Mouse (Mus musculus) testis, postnatal 14 days (tissue): ENCODE results near the gene Cttnbp2nl.

ENCODE experiments used
- DNase-seq: peaks from one replicate; pipeline ENCODE4 v3.0.0; 2021; ENCODE audit warnings: low spot score

Gene Cttnbp2nl

DNA sequence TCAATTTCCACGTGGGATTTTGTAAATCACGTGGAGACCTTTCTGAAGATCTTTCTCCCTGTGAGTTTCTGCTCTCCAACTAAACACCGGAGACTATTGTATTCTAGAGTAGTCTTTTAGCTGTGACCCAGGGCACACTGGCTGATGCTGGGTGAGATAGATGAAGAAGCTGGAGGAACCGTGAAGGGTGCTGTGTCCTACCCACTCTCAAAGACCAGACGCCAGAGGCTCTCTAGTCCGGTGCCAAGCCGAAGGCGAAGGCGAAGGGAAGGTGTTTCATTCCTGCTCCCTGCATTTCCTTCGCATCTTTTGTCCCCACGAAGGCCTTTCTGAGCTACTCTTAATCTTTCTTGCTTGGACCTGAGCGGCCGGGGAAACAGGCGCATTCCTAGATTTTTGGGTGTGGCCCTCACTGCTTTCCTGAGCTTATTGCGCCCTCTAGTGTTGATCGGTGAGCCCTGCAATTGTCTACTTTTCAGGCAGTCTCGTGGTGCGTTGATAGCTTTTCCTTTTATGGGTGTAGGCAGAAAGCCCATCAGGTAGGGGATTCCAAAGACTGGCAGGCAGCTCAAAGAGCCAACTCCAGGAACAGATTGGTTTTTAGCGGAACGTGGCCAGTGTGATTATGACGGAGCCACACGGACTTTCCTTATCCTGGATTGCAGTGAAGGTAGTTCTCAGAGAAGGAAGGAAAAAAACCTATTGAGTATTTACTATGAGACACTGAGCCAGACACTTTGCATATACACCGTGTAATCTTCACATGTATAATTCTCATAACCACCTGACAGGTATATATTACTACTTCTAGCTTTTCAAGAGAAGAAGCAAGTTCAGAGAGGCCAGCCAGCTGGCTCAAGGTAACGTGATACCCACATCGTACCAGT is 5.9 kb upstream of the Cttnbp2nl start:
- DNase-seq = peak; percentile 81

GRCm38 (mm10) chr3:105055666-105056065 is 2.7 kb upstream of the Cttnbp2nl start:
- DNase-seq = no peak

DNA sequence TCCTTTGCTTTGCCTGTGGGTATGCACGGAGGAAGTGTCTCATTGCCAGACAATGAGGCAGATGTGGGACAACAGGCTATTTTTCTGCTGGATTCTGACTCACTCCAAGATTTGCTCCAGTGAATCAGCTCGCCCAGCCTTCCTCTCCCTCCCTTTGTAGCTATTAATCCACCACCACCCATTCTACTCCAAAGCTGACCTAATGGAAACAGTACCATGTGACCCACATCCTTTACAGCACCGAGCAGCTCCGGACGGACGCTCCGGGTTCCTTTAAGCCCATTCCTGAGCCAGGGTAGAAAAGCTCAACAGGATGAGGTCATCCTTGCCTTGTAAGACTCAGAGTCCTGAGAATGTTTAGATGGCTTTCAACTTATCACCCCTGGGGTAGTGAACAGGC is 2.0 kb upstream of the Cttnbp2nl start:
- no peak for DNase-seq

GRCm38 (mm10) chr3:105053698-105054001 is 704 bp upstream of the Cttnbp2nl start:
- no peak for DNase-seq

DNA sequence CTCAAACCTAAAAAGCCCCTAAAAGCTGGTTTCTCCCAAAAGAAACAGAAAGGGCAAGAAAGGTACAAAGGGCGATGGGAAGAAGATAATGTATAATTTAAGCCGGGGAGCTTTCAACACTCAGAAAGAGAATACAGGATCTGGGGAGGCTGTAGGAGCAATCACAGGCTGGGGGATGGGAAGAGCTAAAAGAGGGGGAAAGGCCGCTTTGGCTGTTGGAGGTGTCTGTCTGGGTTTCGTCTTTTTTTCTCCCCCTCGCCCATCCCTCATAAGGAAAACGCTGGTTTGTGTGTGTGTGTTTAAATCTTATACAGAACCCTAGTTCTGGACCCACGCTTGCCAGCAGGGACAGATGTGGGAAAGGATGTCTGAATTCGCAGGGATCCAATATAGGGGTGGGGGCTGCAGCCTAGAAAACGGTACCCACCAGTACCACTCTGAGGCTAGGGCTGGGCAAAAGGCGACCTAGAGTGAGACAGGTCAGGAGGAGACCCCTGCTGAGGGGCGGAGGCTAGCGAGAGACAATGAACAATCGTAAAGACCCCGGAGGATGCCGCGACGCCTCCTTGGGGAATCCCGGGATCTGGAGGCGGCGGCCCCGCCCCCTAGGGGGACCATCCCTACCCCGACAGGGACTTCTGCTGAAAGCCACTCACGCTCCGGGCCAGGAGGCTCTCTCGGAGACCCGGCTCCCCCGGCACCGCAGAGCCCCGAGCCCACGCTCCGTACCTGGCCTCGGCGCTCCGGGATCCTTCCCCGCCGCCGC is 592 bp downstream of the Cttnbp2nl start:
- no peak for DNase-seq

- no peak for DNase-seq
These were observed 1.8 kb downstream of the Cttnbp2nl start for GRCm38 (mm10) chr3:105051103-105051502.

GRCm38 (mm10) chr3:105049848-105050247 is 3.1 kb downstream of the Cttnbp2nl start:
- no peak for DNase-seq

DNA sequence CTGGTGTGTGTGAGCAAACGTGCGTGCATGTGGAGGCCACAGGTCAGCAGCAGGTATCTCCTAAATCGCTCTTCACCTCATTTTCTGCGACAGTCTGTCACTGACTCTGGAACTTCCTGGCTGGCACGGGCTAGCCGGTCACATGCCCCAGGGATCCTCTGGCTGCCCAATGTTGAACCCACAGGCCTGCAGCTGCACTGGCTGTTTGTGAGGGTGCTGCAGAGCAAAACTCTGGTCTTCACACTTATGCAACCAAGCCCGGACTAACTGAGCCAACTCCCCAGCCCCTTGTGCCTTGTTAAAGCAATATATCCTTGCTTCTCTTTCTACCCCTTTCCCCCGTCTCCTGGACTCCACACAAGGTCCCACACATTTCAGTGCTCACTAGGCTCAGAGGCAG is 5.3 kb downstream of the Cttnbp2nl start:
- DNase-seq = no peak

- DNase-seq = no peak
These were observed 6.1 kb downstream of the Cttnbp2nl start for GRCm38 (mm10) chr3:105046870-105047269.

DNA sequence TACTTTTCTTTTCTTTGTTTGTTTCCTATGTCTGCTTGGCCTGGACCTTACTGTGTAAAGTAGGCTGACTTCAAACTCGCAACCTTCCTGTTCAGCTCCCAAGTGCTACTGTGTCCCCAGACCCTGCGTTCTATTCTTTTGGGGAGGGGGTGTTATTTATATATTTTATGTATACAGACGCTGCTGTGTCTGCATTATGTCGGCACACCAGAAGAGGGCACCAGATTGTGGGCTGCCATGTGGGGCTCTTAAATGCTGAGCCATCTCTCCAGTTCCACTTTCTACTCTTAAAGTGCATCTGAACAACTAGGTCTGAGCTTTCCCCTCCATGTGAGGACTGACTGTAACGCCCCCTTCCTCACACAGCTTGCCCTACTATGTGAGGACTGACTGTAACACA is 9.2 kb downstream of the Cttnbp2nl start:
- no peak for DNase-seq

DNA sequence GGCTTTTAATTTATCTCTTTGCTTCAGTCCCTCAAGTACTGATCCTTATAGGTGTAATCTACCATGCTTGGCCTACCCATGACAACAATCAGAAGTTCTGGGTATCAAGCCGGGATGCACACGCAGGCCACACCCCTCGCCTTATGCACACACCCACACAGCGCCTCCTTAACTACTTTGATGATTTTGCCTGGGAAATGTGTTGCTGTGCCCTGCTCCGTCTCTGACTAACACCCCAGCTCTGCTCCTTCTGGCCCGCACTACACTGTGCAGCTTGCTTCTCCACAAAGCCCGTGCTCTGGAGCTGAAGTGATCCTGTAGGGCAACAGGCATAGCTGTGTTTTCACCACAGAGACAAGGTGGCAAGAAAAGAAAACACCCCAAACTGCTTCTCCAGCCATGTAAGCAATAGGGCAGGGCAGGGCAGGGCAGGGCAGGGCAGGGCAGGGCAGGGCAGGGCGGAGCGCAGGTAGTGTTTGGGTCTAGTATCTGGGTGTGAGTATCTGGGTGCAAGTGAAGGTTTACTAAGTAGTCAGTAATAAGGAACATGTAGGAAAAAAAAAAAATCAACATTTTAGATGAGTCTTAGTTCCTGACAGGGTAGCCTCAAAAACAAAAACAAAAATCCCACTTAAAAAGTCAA is 11.8 kb downstream of the Cttnbp2nl start:
- no peak for DNase-seq

- no peak for DNase-seq
These were observed 12.9 kb downstream of the Cttnbp2nl start for GRCm38 (mm10) chr3:105040002-105040401.

- DNase-seq = no peak
These were observed 15.6 kb downstream of the Cttnbp2nl start for GRCm38 (mm10) chr3:105037240-105037770.

DNA sequence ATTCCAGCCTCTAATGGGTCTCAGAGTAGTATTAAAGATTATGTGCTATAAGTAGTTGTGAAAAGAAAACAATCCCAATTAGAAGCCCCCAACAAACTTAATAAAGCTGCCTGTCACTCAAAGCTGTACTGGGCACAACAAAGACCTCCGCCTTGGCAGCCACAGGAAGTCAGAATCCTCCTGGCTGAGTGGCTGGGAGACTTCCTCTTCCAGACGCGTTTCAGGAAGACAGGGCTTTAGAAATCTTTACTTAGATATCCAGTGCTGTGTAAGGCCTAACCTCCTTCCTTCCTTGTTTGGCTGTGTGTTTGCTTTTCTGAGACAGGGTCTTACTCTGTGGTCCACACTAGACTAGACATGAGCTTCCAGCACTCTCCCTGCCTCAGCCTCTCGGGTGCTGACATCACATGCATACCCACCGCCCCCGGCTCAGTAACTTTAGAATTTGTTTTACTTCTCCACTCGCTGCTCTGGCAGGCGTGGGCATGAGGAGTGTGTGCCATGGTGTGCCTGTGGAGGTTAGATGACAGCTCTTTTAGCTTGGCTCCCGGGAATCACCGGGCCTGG is 16.6 kb downstream of the Cttnbp2nl start:
- DNase-seq = no peak

DNA sequence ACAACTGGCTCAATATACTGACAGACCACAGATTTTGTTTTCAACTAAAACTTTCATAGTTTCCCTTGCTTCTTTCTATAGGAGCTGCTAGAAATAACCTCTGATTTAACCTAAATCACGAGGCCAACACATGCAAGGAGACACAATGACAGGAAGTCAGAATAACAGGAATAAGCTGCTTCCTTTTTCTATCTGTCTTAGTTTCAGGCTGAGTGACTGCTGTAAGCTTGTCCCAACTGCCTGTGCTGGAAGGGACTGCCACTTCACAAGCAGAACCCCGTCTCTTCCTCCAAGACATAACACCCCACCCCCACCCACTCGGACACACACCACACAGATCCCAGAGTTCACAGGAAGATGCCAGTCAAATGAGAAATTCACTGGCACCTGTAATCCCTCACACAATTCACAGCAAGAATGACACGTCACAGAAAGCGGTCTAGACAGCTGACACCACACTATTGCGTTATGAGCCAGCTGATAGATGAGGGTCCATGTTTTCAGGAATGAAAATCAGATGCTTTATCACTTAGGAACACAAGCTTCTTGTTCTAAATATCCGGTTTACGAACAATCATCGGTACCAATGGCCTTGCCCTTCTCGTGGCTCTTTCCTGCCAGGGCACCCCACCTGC is 29.5 kb downstream of the Cttnbp2nl start:
- DNase-seq = no peak

DNA sequence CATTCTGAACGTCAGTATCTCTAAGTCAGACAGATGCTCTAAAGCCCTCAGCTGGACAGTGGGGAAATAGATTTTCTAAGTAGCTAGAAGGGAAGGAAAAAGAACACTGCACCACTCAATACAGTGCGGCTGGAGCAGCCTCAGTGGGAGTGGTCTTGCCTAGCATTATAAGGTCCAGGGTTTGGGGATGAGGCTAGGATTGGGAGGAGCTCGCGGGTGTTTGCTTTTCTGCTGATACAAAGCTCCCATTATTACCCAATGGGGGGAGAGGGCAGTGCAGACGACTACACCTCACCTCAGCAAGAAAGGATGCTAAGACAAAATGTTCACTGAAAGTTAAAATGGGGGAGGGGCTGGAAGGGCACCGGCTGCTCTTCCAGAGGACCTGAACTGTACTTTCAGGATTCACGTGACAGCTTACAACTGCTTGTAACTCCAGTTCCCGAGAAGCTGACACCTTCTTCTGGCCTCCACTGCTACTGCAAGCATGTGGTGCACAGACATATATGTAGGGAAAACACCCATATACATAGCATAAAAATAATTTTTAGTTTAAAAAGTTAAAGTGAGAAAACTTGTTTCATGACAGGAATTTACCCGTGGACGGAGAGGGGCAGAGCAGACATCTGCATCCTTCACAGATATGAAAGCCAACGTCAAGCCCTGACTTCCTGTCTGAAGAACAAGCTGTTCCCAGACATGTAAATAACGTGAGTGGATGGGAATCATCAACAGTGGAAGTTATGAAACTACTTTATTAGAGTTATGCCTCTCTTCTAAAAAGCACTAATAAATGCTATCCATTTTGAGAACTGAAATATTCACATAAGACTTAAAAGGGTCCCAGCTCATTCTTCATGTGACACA is 32.9 kb downstream of the Cttnbp2nl start:
- DNase-seq = no peak

DNA sequence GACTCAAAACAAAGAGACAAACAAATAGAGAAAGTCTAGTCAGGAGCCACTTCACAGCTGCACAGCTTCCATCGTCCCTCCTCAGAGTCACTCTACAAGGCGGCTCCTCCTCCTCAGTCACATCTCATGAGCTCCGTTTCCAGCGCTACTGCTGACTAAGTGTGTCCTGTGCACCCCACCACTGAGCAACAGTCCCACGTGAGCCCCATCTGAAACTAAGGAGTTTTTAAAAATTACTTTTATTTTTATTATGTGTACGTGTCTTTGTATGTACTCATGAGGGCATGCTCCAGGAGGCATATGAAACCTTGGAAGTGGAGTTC is 34.2 kb downstream of the Cttnbp2nl start:
- DNase-seq = no peak

- no peak for DNase-seq
These were observed 34.7 kb downstream of the Cttnbp2nl start for GRCm38 (mm10) chr3:105018085-105018782.

- DNase-seq = no peak
These were observed 35.6 kb downstream of the Cttnbp2nl start for GRCm38 (mm10) chr3:105017314-105017713.

GRCm38 (mm10) chr3:105016204-105016603 is 36.7 kb downstream of the Cttnbp2nl start:
- DNase-seq = no peak
